Mouse (Mus musculus): ENCODE results near the gene Chrna10.

The Chrna10 gene

DNA sequence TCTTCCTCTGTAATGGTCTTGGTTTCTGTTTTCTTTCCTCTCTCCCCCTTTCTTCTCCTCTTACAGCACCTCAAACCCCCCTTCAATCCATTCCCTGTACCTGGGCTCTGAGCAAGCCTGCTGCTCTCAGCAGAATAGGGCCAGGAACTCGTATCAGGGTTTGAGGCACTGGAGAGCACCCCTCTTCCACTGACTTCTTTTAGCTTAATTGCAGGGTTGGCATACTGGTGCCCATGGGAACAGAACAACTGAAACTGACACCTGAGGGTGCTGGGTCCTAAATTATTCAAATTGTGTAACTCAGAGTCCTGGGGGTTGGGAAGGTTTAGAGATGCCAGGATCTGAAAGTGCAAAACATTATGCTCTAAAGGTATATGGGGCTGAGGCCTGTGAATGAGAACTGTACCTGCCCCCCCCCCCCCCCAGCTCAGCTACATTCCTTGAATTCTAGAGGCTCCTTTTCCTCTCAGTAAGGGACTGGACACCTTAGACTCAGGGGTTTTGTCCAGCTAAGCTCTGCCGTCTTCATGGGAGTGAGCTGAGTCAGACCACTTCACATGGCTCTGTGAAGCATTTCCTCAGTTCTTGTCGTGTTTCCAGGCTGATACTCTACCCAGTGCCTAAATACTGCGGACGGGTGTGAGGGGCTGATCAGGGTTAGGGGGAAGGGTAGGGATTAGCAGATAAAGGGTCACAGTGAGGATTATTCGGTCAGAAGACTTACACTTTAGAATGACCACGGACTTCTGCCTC lies at the start of gene Chrna10:
Chrna10 (minus strand) TSS at position 250 of the 753 bp plus-strand sequence.
- DNase-seq (ENCODE audit: low read depth, low spot score), result no peak

DNA sequence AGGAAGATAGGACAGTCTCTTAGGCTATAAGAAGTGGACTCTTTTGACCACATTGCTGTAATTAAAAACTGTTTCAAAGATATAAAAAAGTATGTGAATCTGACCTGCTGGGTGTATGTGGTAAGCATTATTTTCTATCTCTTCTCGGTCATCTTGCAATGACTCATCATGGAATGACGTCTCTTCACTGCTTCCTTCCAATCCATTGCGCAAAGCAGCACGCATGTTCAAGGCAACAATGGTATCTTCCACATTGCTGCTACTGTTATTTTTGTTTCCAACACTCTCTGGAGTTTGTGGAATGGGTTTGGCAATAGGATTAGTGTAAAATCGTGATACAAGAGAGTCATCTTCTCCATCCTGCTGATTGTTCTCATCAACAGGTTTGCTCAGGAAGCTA lies 37.1 kb upstream of the Chrna10 start:
- no peak for DNase-seq (ENCODE audit: low read depth, low spot score)

DNA sequence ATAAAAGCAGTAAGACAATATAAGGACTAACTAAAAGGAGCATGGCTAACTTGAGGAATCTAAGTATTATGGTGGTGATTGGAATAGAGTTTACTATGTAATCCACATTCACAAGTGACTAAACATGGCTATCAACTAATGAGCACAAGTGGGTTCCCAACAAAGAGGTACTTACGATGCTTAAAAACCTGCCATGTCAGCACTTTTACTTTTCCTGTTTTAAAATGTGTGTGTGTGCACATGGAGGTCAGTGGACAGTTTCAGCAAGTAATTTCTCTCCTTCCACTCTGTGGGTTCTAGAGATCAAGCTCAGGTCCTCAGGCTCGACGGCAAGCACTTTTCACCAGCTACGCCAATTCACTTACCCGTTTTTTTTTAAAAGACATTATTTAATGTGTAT lies 21.3 kb upstream of the Chrna10 start:
- no peak for DNase-seq (ENCODE audit: low read depth, low spot score)

DNA sequence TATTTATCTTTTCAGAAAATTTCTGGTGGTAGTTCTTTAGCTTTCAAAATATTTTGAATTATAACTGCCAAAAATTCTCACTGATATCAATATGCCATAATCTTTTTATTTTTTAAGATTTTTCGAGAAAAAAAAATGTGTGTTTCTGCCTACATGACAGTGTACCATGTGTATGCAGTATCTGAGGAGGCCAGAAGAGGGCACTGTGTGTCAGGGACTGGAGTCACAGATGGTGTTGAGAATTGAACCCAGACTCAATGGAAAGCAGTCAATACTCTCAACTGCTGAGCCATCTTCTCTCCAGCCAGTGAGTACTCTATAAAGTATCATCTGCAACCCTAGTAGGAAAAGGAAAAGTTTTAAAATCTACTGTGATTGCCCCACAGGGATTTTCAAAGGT lies 20.8 kb upstream of the Chrna10 start:
- DNase-seq (ENCODE audit: low read depth, low spot score), result peak; percentile 61

DNA sequence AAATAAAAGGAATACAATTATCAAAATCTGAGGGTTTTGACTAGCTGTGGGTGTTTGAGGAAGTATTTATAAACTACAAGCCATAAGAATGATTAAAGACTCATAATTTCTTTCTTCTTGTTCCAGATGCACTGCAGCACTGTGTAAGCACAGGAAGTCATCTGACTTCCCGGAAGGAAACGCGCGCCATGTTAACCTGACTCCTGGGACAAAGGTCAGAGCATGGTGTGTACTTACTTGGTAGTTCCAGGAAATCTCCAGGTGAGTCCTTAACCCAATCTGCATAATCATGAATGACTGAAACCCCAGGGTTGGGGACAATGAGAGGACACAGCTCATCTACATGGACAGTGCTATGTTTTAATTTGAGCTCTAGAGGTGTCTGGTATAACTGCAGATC lies 15.8 kb upstream of the Chrna10 start:
- DNase-seq (ENCODE audit: low read depth, low spot score), result no peak

DNA sequence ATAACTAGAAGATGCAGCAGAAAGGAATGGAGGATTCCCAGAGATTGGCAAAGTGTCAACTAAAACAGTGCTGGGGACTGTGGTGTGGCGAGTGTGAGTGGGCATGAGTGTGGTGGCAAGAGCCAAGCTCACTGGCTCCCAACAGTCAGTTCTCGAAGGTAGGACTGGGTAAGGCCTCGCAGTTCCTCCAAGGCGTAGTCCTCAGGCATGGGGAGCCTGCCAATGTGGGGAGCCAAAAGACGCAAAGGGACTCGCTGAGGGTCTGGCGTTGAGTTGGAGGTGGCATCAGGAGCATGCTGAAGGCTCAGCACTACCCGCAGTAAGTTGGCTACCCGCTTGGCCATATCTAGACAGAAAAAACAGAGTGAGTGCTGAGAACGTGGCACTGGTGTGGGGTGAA lies 3.7 kb upstream of the Chrna10 start:
- no peak for DNase-seq (ENCODE audit: low read depth, low spot score)

DNA sequence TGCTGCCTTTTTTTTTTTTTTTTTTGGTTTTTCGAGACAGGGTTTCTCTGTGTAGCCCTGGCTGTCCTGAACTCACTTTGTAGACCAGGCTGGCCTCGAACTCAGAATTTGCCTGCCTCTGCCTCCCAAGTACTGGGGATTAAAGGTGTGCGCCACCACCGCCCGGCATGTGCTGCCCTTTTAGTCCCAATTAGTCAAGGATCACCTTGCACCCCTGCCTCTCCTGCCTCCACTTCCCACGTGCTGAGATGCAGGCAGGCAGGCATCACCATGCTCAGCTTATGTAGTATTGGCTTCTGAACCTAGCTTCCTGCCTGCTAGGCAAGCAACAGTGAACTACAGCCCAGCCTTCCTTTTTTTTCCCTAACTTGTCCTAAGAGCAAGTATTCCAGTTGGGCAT lies 754 bp upstream of the Chrna10 start:
- DNase-seq (ENCODE audit: low read depth, low spot score), result no peak

DNA sequence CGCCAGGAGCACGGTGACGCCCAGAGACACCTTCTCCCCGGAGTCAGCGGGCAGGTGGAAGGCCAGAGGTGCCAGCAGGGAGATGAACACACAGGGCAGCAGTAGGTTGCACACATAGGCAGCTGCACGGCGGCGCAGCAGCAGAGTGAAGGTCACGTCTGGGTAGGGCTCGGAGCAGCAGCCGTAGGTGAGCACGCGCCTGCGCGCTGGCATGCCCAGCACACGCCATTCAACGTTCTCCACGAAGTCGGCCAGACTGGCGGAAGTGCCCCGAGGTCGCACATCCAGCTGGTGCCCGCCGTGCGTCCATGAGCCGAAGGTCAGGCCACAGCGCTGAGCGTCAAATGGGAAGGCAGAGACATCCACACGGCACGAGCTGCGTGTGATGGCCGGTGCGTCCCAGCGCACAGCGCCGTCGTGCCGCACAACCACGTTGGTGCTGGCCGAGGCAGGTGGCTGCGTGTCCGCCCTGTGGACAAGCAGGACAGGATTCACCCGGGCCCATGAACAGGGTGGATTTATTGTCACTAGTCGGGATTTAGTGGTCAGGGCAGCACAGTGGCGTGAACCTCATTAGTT lies 3.4 kb downstream of the Chrna10 start:
- no peak for DNase-seq (ENCODE audit: low read depth, low spot score)

DNA sequence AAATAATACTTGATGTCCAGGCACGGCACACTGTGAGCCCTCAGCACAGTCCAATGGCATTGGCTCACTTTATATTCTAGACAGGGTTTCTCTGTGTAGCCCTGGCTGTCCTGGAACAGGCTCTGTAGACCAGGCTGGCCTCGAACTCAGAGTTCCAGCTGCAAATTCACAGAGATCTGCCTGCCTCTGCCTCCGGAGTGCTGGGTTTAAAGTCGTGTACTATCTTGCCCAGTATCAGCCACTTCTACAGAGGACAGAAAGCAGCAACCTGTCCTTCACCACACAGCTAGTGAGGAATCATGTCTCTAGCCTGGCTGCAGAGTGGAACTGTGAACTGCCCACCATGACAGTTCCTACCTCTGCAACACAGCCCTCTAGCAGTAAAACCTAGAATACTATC lies 6.9 kb downstream of the Chrna10 start:
- DNase-seq (ENCODE audit: low read depth, low spot score), result no peak

DNA sequence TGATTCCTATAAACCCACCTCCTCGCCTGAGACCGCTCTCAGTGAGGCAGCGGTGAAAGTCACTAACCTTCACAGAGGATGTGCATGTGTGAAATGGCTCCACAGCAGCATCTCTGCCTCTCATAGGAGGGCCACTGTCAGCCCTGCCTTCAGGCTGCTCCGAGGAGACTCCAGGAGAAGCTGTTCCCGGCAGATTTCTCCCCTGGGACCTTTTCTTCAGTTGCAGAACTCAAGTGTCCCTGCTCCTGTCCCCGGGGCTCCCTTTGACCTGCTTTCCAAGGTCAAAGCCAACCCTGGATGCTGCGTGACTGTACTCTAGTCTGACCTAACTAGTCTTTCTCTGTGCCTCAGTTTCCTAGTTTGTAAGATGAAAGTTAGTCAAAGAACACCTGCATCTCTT lies 7.5 kb downstream of the Chrna10 start, which contains the start of gene Art5:
Art5 (minus strand) TSS at position 319 of the 400 bp plus-strand sequence.
- no peak for DNase-seq (ENCODE audit: low read depth, low spot score)

DNA sequence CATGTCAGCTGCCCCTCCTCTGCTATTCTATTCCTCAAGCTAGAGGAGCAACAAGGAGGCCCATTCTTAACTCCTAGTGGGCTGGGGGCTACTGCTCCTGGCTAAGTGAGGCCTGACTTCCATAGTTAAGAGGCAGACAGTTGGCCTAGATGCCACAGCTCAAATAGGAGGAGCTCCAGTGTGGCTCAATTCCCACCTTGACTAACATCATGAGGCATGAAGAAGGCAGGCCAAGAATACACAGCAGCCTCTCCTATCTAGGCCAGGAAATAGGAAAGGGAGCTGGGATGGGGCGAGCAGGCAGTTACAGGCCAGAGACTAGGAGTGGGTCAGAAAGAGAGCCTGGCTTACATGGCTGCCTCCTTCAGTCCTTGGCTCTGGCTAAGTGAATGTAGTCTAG lies 8.4 kb downstream of the Chrna10 start:
- DNase-seq (ENCODE audit: low read depth, low spot score), result no peak

DNA sequence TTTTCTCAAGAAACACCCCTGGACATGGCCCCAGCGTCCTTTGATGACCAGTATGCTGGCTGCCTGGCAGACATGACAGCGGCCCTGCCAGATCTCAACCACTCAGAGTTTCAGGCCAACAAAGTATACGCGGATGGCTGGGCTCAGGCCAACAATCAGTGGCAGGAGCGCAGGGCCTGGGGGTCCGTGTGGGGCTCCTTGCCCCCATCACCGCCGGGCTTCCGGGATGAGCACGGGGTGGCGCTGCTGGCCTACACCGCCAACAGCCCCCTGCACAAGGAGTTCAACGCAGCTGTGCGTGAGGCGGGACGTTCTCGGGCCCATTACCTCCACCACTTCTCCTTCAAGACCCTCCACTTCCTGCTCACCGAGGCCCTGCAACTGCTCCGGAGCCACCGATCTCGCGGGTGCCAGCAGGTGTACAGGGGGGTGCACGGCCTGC lies 9.9 kb downstream of the Chrna10 start:
- DNase-seq (ENCODE audit: low read depth, low spot score), result no peak

DNA sequence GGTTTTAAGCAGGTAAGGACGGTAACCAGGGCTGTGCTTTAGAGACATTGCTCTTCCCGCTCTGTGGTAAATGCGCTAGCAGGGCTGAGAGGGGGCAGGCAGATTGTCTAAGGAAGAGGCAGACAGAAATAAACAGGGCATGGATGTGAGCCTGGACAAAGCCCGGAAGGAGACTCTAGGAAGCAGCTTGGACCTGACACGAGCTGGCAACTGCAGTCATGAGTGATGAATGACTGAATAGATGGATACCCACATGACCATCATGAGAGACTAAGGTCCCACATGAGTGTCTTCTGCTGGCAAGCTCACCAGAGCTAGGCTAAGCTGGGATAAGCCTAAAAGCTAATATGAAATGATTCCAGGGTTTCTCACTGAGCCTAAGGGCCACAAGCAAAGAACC lies 12.5 kb downstream of the Chrna10 start:
- no peak for DNase-seq (ENCODE audit: low read depth, low spot score)

DNA sequence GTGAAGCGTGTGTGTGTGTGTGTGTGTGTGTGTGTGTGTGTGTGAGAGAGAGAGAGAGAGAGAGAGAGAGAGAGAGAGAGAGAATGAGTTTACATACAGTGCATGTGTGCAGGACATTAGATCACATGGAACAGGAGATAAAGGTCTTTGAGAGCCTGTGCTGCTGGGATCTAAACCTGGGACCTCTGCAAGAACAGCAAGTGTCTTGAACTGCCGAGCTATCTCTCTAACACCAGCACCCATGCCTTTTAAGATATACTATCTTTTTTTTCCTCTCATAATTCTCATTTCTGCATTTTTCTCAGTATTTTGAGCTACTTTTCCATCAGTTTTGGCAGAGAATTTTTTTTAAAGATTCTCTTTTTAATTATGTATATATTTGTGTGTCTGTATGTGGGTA lies 13.1 kb downstream of the Chrna10 start:
- DNase-seq (ENCODE audit: low read depth, low spot score), result no peak

DNA sequence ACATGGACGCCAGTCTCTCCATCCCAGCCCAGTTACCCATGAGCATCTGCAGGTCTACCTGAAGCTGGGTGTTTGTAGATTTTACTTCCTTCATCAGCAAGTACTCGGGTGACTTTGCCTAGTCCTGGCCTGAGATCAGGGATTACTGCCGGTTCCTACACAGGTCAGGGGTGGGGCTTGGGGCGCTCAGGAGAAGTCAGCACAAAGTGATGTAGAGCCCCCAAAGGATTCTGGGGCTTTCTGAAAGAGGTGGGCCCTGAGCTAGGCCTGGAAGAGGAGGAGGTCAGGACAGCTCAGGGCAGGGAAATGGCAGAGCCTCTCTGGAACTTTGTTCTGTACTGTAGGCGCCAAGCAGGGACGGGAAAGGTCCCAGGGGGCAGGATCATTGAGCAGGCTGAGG lies 13.9 kb downstream of the Chrna10 start:
- no peak for DNase-seq (ENCODE audit: low read depth, low spot score)

DNA sequence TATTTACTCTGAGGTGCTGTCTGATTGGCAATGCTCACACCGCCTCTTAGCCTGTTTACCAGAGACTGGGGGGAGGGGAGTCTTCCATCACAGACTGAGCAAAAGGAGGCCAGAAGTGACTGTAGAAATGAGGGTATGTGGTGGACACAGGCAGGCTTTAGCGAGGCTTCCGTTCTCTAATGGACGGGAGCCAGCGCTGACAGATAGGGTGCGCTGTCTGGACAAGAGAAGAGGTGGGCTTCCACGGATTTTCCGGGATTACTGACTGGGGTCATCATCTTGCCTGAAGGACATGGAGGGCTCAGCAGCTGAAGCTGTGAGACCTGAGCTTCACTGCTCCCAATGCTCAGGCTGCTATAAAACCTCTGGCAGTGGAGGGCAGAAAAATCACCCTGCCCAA lies 14.4 kb downstream of the Chrna10 start:
- no peak for DNase-seq (ENCODE audit: low read depth, low spot score)

DNA sequence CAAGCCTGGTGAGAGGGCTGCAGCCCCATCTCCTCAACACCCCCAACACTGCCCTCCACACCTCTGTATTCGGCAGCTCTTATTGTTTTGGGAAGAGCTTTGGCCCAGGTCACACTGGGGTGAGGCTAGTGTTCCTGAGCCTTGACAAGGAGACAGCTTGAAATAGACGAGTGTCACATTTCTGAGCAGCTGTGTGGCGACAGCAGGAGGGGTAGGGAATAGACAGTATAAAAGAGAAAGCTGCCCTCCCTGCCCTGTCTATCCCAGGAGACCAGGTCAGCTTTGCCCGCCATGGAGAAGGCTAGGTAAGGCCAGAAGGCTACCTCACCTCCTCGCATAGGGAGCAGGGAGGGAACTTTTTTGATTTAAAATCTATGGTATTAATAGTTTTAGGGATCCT lies 15.1 kb downstream of the Chrna10 start, which contains the start of gene Art1:
Art1 (plus strand) TSS at position 257 of the 400 bp plus-strand sequence.
- no peak for DNase-seq (ENCODE audit: low read depth, low spot score)

DNA sequence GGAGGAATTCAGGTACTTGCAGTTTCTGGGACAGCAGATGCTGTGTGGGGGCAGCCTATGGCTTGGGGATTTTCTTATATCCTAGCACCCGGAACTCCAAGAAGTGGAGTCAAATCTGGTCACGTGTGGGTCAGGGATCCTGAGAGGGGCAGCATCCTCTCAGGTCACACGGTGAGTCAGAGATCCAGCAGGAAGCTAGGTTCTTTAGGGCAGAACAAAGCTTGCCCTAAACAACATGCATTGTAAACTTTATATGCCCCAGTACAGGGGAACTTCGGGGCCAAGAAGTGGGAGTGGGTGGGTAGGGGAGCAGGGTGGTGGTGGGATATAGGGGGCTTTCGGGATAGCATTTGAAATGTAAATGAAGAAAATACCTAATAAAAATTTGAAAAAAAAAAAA lies 15.8 kb downstream of the Chrna10 start:
- DNase-seq (ENCODE audit: low read depth, low spot score), result no peak

DNA sequence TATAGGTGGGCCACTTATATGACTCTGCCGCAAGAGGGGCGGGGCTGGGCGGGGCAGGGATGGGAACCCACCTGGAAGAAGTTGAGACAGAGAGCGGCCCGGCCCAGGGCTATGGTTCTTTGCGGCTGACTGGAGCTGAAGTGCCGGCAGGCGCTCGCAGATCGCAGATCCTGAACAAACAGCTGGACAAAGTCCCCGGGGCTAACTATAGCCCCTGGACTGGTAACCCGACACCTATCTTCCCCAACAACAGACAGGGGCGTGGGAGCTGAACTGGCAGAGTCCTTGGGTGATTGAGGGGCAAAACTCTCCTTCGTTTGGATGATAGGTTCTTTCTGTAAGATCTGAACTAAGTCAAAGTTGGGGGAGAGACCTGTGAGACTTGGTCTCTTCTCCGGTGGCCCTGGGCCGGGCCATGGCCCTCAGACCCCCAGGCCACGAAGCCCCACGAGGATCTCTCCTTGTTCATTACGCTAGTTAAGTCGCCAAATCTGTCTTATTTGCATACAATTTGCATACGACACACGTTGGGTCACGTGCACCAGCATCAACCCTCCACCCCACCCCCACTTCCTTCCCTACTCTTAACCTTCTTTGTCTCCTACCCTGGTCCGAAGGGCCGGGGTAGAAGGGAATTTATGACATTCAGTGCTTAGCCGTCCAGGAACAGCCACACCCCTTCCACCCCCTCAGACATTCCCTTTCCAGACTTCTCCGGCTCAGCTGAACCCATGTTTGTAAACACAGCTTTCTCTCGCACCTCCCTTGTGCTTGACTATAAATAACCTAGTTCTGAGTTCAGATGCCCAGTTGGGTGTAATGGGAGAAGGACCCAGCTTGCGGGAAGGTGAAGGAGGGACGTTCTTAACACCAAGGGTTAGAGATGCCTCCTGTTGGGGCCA lies 16.6 kb downstream of the Chrna10 start:
- peak; percentile 57 for DNase-seq (ENCODE audit: low read depth, low spot score)

DNA sequence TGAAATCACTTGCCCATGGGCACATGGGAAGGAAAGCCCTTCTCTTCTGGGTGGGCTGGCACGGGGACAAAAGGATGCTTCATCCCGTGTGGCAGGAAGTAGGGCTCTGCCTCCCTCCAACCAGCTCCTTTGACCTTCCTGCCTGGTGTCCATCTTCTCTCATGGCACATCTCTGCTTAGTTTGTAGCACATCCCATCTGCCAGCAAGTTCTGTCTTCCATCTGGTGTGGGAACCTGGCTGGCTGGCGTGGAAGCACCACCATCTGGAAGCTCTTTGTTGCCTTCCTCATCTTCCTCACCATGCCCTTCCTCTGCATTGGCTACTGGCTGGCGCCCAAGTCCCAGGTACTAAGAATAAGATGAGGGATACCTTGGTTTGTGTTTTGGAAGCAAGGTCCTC lies 29.3 kb downstream of the Chrna10 start:
- no peak for DNase-seq (ENCODE audit: low read depth, low spot score)

DNA sequence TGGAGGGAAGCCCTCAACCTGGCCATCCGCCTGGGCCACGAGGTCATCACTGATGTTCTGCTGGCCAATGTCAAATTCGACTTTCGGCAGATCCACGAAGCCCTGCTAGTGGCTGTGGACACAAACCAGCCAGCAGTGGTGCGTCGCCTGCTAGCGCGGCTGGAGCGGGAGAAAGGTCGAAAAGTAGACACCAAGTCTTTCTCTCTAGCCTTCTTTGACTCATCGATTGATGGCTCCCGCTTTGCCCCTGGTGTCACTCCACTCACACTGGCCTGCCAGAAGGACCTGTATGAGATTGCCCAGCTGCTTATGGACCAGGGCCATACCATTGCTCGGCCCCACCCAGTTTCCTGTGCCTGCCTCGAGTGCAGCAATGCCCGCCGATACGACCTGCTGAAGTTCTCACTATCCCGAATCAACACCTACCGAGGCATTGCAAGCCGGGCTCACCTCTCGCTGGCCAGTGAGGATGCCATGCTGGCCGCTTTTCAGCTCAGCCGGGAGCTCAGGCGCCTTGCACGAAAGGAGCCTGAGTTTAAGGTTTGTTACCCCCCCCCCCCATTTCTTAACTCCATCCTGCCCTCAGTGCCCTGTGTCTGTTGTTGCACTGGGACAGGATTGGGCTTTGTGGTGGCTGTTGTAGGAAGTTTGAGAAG lies 32.5 kb downstream of the Chrna10 start:
- no peak for DNase-seq (ENCODE audit: low read depth, low spot score)

DNA sequence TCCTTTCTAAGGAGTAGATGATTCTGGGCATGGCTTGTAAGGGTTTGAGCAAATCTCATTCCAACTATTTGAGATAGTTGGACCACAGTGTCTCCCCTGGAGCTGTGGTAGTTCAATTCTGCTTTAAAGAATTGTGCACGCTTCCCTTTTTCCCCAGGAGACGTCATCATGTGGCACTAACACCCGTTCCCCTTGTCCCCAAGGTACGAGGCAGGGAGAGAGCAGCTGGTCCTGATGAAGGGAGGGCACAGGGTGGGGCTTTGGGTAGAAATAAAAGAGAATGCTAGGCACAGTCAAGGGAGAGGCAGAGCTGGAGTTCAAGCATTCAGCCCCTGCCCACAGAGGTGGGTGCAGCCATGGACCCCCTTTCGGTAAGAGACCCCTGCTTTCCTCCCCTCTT lies 33.8 kb downstream of the Chrna10 start, which contains the start of gene Trpc2:
Trpc2 (plus strand) TSS at position 301 of the 400 bp plus-strand sequence.
- no peak for DNase-seq (ENCODE audit: low read depth, low spot score)
